Mouse (Mus musculus): ENCODE measurements around the gene Fra10ac1. TPM values are rescaled to one million over a fixed set of nuclear protein-coding genes. Genes with fewer than 3 reads are reported as not detected.

Gene Fra10ac1
- polyA plus RNA-seq, 1 experiment from 2014 or later, result 24.4 TPM

- Histone ChIP-seq H3K4me1 (no peaks in the 10 kb centered on the region; the same call in 1 of the 2 replicates), H3K4me2 (no peak overlapping the region), H3K9me3 (no peaks in the 10 kb centered on the region), H3K9ac (no peak overlapping the region), H3K27ac (replicated peaks) (no peak overlapping the region), H3K4me3 (no peak overlapping the region), H3K27me3 (replicated peaks) (no peaks in the 10 kb centered on the region), H3K36me3 (no peaks in the 10 kb centered on the region)
- no peak for ATAC-seq (ENCODE audit: extremely low read depth, insufficient number of reproducible peaks, low FRiP score, low TSS enrichment)
- 48% methylated on average over 6 of the region's 6 CpGs for WGBS
Observed at GRCm38 (mm10) chr19:38253796-38254195, 29.8 kb upstream of the Fra10ac1 start.

GRCm38 (mm10) chr19:38249627-38250026 lies 25.7 kb upstream of the Fra10ac1 start:
- ATAC-seq (ENCODE audit: extremely low read depth, insufficient number of reproducible peaks, low FRiP score, low TSS enrichment), result no peak

GRCm38 (mm10) chr19:38246177-38246622 lies 22.2 kb upstream of the Fra10ac1 start:
- no peaks in the 10 kb centered on the region; the same call in 1 of the 2 replicates for H3K4me1 ChIP-seq
- no peak overlapping the region for H3K4me2 ChIP-seq
- no peak overlapping the region for H3K27ac ChIP-seq (replicated peaks)
- 73% methylated on average over 7 of the region's 7 CpGs for WGBS
- H3K9ac ChIP-seq, result no peak overlapping the region
- H3K36me3 ChIP-seq, result no peaks in the 10 kb centered on the region
- no peak for ATAC-seq (ENCODE audit: extremely low read depth, insufficient number of reproducible peaks, low FRiP score, low TSS enrichment)
- no peaks in the 10 kb centered on the region for H3K27me3 ChIP-seq (replicated peaks)
- H3K4me3 ChIP-seq, result no peak overlapping the region
- no peaks in the 10 kb centered on the region for H3K9me3 ChIP-seq

More at GRCm38 (mm10) chr19:38249627-38250026, 25.7 kb upstream of the Fra10ac1 start:
- H3K9me3 ChIP-seq, result no peaks in the 10 kb centered on the region
- no peak overlapping the region for H3K4me2 ChIP-seq
- H3K4me3 ChIP-seq, result no peak overlapping the region
- H3K36me3 ChIP-seq, result no peaks in the 10 kb centered on the region
- no peak overlapping the region for H3K9ac ChIP-seq
- 76% methylated on average over 8 of the region's 8 CpGs for WGBS
- H3K27ac ChIP-seq (replicated peaks), result no peak overlapping the region
- H3K27me3 ChIP-seq (replicated peaks), result no peaks in the 10 kb centered on the region
- H3K4me1 ChIP-seq, result no peaks in the 10 kb centered on the region; the same call in 1 of the 2 replicates

GRCm38 (mm10) chr19:38245361-38246176 lies 21.6 kb upstream of the Fra10ac1 start:
- Histone ChIP-seq H3K9me3 (no peaks in the 10 kb centered on the region), H3K27me3 (replicated peaks) (no peaks in the 10 kb centered on the region), H3K4me1 (no peaks in the 10 kb centered on the region), H3K4me2 (no peak overlapping the region; the same call in 1 of the 2 replicates), H3K27ac (replicated peaks) (no peak overlapping the region), H3K9ac (no peak overlapping the region), H3K4me3 (no peak overlapping the region), H3K36me3 (no peaks in the 10 kb centered on the region)
- WGBS, result 72% methylated on average over 10 of the region's 10 CpGs
- no peak for ATAC-seq (ENCODE audit: extremely low read depth, insufficient number of reproducible peaks, low FRiP score, low TSS enrichment)

- WGBS, result 56% methylated on average over 8 of the region's 8 CpGs
- Histone ChIP-seq H3K4me2 (no peak overlapping the region; the same call in 1 of the 2 replicates), H3K27me3 (replicated peaks) (no peaks in the 10 kb centered on the region), H3K4me1 (no peaks in the 10 kb centered on the region), H3K36me3 (no peaks in the 10 kb centered on the region), H3K9ac (no peak overlapping the region), H3K9me3 (no peaks in the 10 kb centered on the region), H3K4me3 (no peak overlapping the region), H3K27ac (replicated peaks) (no peak overlapping the region)
- no peak for ATAC-seq (ENCODE audit: extremely low read depth, insufficient number of reproducible peaks, low FRiP score, low TSS enrichment)
Observed at GRCm38 (mm10) chr19:38244748-38245147, 20.8 kb upstream of the Fra10ac1 start.

- no peaks in the 10 kb centered on the region for H3K36me3 ChIP-seq
- H3K9ac ChIP-seq, result no peak overlapping the region
- H3K27ac ChIP-seq (replicated peaks), result no peak overlapping the region
- no peak overlapping the region for H3K4me3 ChIP-seq
- 75% methylated on average over 8 of the region's 8 CpGs for WGBS
- peaks cover 4% of the 10 kb centered on the region; the same call in 1 of the 2 replicates for H3K4me1 ChIP-seq
- H3K4me2 ChIP-seq, result no peak overlapping the region
- no peaks in the 10 kb centered on the region for H3K9me3 ChIP-seq
- no peaks in the 10 kb centered on the region for H3K27me3 ChIP-seq (replicated peaks)
- no peak for ATAC-seq (ENCODE audit: extremely low read depth, insufficient number of reproducible peaks, low FRiP score, low TSS enrichment)
Observed at GRCm38 (mm10) chr19:38242314-38242852, 18.4 kb upstream of the Fra10ac1 start.

- H3K9me3 ChIP-seq, result no peaks in the 10 kb centered on the region
- H3K4me1 ChIP-seq, result peaks cover 4% of the 10 kb centered on the region; the same call in 1 of the 2 replicates
- H3K36me3 ChIP-seq, result no peaks in the 10 kb centered on the region
- WGBS, result 64% methylated on average over 12 of the region's 12 CpGs
- no peak overlapping the region for H3K4me3 ChIP-seq
- no peak overlapping the region for H3K27ac ChIP-seq (replicated peaks)
- no peak for ATAC-seq (ENCODE audit: extremely low read depth, insufficient number of reproducible peaks, low FRiP score, low TSS enrichment)
- H3K9ac ChIP-seq, result no peak overlapping the region
- H3K27me3 ChIP-seq (replicated peaks), result no peaks in the 10 kb centered on the region
- H3K4me2 ChIP-seq, result no peak overlapping the region
Observed at GRCm38 (mm10) chr19:38238213-38238951, 14.4 kb upstream of the Fra10ac1 start.

GRCm38 (mm10) chr19:38237834-38238212 lies 13.9 kb upstream of the Fra10ac1 start:
- Histone ChIP-seq H3K27me3 (replicated peaks) (no peaks in the 10 kb centered on the region), H3K9me3 (no peaks in the 10 kb centered on the region), H3K4me1 (peaks cover 4% of the 10 kb centered on the region; the same call in 1 of the 2 replicates), H3K27ac (replicated peaks) (no peak overlapping the region), H3K4me3 (no peak overlapping the region), H3K36me3 (no peaks in the 10 kb centered on the region), H3K9ac (no peak overlapping the region), H3K4me2 (no peak overlapping the region)
- ATAC-seq (ENCODE audit: extremely low read depth, insufficient number of reproducible peaks, low FRiP score, low TSS enrichment), result no peak
- 30% methylated on average over 3 of the region's 3 CpGs for WGBS

- Histone ChIP-seq H3K27ac (replicated peaks) (no peak overlapping the region), H3K9ac (no peak overlapping the region), H3K4me3 (no peak overlapping the region), H3K9me3 (no peaks in the 10 kb centered on the region), H3K4me1 (peaks cover 4% of the 10 kb centered on the region; the same call in 1 of the 2 replicates), H3K36me3 (no peaks in the 10 kb centered on the region), H3K27me3 (replicated peaks) (no peaks in the 10 kb centered on the region), H3K4me2 (no peak overlapping the region)
- WGBS, result 65% methylated on average over 5 of the region's 5 CpGs
- no peak for ATAC-seq (ENCODE audit: extremely low read depth, insufficient number of reproducible peaks, low FRiP score, low TSS enrichment)
Observed at GRCm38 (mm10) chr19:38236526-38236925, 12.6 kb upstream of the Fra10ac1 start.

GRCm38 (mm10) chr19:38232516-38232915 lies 8.6 kb upstream of the Fra10ac1 start:
- Histone ChIP-seq H3K4me1 (no peaks in the 10 kb centered on the region), H3K9ac (no peak overlapping the region), H3K4me2 (no peak overlapping the region), H3K36me3 (no peaks in the 10 kb centered on the region), H3K27ac (replicated peaks) (no peak overlapping the region), H3K27me3 (replicated peaks) (no peaks in the 10 kb centered on the region), H3K9me3 (no peaks in the 10 kb centered on the region; the same call in none of the 2 replicates), H3K4me3 (no peak overlapping the region)
- 57% methylated on average over 4 of the region's 4 CpGs for whole genome bisulfite sequencing
- no peak for ATAC-seq (ENCODE audit: extremely low read depth, insufficient number of reproducible peaks, low FRiP score, low TSS enrichment)

GRCm38 (mm10) chr19:38232087-38232486 lies 8.1 kb upstream of the Fra10ac1 start:
- Histone ChIP-seq H3K4me2 (no peak overlapping the region), H3K27me3 (replicated peaks) (no peaks in the 10 kb centered on the region), H3K36me3 (no peaks in the 10 kb centered on the region), H3K9ac (no peak overlapping the region), H3K4me3 (no peak overlapping the region), H3K27ac (replicated peaks) (no peak overlapping the region), H3K4me1 (no peaks in the 10 kb centered on the region), H3K9me3 (no peaks in the 10 kb centered on the region; the same call in none of the 2 replicates)
- WGBS, result 64% methylated on average over 8 of the region's 8 CpGs
- no peak for ATAC-seq (ENCODE audit: extremely low read depth, insufficient number of reproducible peaks, low FRiP score, low TSS enrichment)
